Mouse (Mus musculus): Measurements from ENCODE around the gene Ranbp17. TPM values are rescaled to one million over a fixed set of nuclear protein-coding genes. Genes with fewer than 3 reads are reported as not detected.

The Ranbp17 gene
- total and polyA plus RNA-seq, 3 experiments: 0.51 to 8.0 (median 6.2) TPM

- Histone ChIP-seq H3K27me3 (ENCODE audit: insufficient read depth, low read length) (peaks cover 8% of the 10 kb centered on the region; the same call in 1 of the 2 replicates), H3K4me1 (ENCODE audit: insufficient read depth, low read depth, low read length) (no peaks in the 10 kb centered on the region), H3K36me3 (replicated peaks) (no peaks in the 10 kb centered on the region), H3K4me3 (ENCODE audit: low read depth, low read length) (no peak within 1 kb of the TSS; the same call in 1 of the 2 replicates), H3K9me3 (replicated peaks) (peaks cover 47% of the 10 kb centered on the region)
- ATAC-seq (ENCODE audit: extremely low read depth, insufficient number of reproducible peaks, low FRiP score, poor library complexity, severe bottlenecking): no peak
- TF ChIP-seq POLR2AphosphoS5 (IDR thresholded peaks at IDR 0.05; ENCODE audit: insufficient replicate concordance, low read depth, low read length) (no peak), GATA2 (IDR thresholded peaks at IDR 0.05; ENCODE audit: borderline replicate concordance, low read depth, low read length) (no peak), CTCF (IDR thresholded peaks at IDR 0.05; ENCODE audit: low read depth, low read length) (no peak), GATA1 (IDR thresholded peaks at IDR 0.05; ENCODE audit: borderline replicate concordance, low read length) (no peak), TAL1 (conservative IDR thresholded peaks at IDR 0.05; ENCODE audit: low read depth, low read length) (no peak)
- no peak for DNase-seq (ENCODE audit: low spot score)
Measured at GRCm38 (mm10) chr11:33203383-33204328, 309.9 kb downstream of the Ranbp17 start, which contains the start of gene Tlx3. TSS of gene Tlx3 (minus strand) at chr11:33203589.

- peaks cover 8% of the 10 kb centered on the region; the same call in 1 of the 2 replicates for H3K27me3 ChIP-seq (ENCODE audit: insufficient read depth, low read length)
- DNase-seq (ENCODE audit: low spot score): no peak
- ATAC-seq (ENCODE audit: extremely low read depth, insufficient number of reproducible peaks, low FRiP score, poor library complexity, severe bottlenecking): no peak
- no peaks in the 10 kb centered on the region for H3K4me1 ChIP-seq (ENCODE audit: insufficient read depth, low read depth, low read length)
- no peak overlapping the region; the same call in 1 of the 2 replicates for H3K4me3 ChIP-seq (ENCODE audit: low read depth, low read length)
- TF ChIP-seq GATA2 (IDR thresholded peaks at IDR 0.05; ENCODE audit: borderline replicate concordance, low read depth, low read length): no peak
- no peak for TF ChIP-seq TAL1 (conservative IDR thresholded peaks at IDR 0.05; ENCODE audit: low read depth, low read length)
- no peak for TF ChIP-seq POLR2AphosphoS5 (IDR thresholded peaks at IDR 0.05; ENCODE audit: insufficient replicate concordance, low read depth, low read length)
- H3K9me3 ChIP-seq (replicated peaks): peaks cover 49% of the 10 kb centered on the region
- H3K36me3 ChIP-seq (replicated peaks): no peaks in the 10 kb centered on the region
Measured at GRCm38 (mm10) chr11:33202972-33203371, 310.6 kb downstream of the Ranbp17 start.

DNA sequence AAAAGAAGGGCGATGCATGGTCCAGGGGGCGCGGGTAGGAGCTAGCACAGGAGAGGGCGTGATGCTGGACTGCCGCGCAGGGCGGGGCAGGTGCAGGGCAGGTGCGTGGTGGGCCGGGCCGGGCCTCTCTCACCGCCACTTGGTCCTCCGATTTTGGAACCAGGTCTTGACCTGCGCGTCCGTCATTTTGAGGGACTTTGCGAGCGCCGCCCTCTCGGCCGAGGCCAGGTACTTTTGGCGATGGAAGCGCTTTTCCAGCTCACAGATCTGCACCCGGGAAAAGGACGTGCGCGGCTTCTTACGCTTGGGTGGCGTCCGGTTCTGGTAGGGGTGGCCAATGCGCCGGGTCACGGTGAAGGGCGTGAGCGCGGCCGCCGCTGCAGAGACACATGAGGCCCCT is 311.2 kb downstream of the Ranbp17 start:
- DNase-seq (ENCODE audit: low spot score) (no peak), ATAC-seq (ENCODE audit: extremely low read depth, insufficient number of reproducible peaks, low FRiP score, poor library complexity, severe bottlenecking) (no peak)
- peaks cover 49% of the 10 kb centered on the region for H3K9me3 ChIP-seq (replicated peaks)
- H3K27me3 ChIP-seq (ENCODE audit: insufficient read depth, low read length): peaks cover 8% of the 10 kb centered on the region; the same call in 1 of the 2 replicates
- H3K4me1 ChIP-seq (ENCODE audit: insufficient read depth, low read depth, low read length): no peaks in the 10 kb centered on the region
- H3K36me3 ChIP-seq (replicated peaks): no peaks in the 10 kb centered on the region
- TF ChIP-seq POLR2AphosphoS5 (IDR thresholded peaks at IDR 0.05; ENCODE audit: insufficient replicate concordance, low read depth, low read length) (no peak), TAL1 (conservative IDR thresholded peaks at IDR 0.05; ENCODE audit: low read depth, low read length) (no peak), GATA2 (IDR thresholded peaks at IDR 0.05; ENCODE audit: borderline replicate concordance, low read depth, low read length) (no peak), CTCF (IDR thresholded peaks at IDR 0.05; ENCODE audit: low read depth, low read length) (no peak), GATA1 (IDR thresholded peaks at IDR 0.05; ENCODE audit: borderline replicate concordance, low read length) (no peak)
- H3K4me3 ChIP-seq (ENCODE audit: low read depth, low read length): peak overlapping the region; percentile 9; the same call in 1 of the 2 replicates

- Histone ChIP-seq H3K4me1 (ENCODE audit: insufficient read depth, low read depth, low read length) (no peaks in the 10 kb centered on the region), H3K4me3 (ENCODE audit: low read depth, low read length) (no peak overlapping the region), H3K36me3 (replicated peaks) (no peaks in the 10 kb centered on the region), H3K27me3 (ENCODE audit: insufficient read depth, low read length) (peaks cover 8% of the 10 kb centered on the region; the same call in 1 of the 2 replicates), H3K9me3 (replicated peaks) (peaks cover 51% of the 10 kb centered on the region)
- TF ChIP-seq GATA1 (IDR thresholded peaks at IDR 0.05; ENCODE audit: borderline replicate concordance, low read length) (no peak), POLR2AphosphoS5 (IDR thresholded peaks at IDR 0.05; ENCODE audit: insufficient replicate concordance, low read depth, low read length) (no peak), GATA2 (IDR thresholded peaks at IDR 0.05; ENCODE audit: borderline replicate concordance, low read depth, low read length) (no peak), TAL1 (conservative IDR thresholded peaks at IDR 0.05; ENCODE audit: low read depth, low read length) (no peak), CTCF (IDR thresholded peaks at IDR 0.05; ENCODE audit: low read depth, low read length) (no peak)
- DNase-seq (ENCODE audit: low spot score): no peak
- ATAC-seq (ENCODE audit: extremely low read depth, insufficient number of reproducible peaks, low FRiP score, poor library complexity, severe bottlenecking): no peak
Measured at GRCm38 (mm10) chr11:33201626-33202010, 311.9 kb downstream of the Ranbp17 start.

- Histone ChIP-seq H3K4me1 (ENCODE audit: insufficient read depth, low read depth, low read length) (no peaks in the 10 kb centered on the region), H3K36me3 (replicated peaks) (no peaks in the 10 kb centered on the region), H3K27me3 (ENCODE audit: insufficient read depth, low read length) (peaks cover 8% of the 10 kb centered on the region; the same call in 1 of the 2 replicates), H3K4me3 (ENCODE audit: low read depth, low read length) (peak overlapping the region; percentile 33; the same call in 1 of the 2 replicates), H3K9me3 (replicated peaks) (peaks cover 51% of the 10 kb centered on the region)
- ATAC-seq (ENCODE audit: extremely low read depth, insufficient number of reproducible peaks, low FRiP score, poor library complexity, severe bottlenecking) (no peak), DNase-seq (ENCODE audit: low spot score) (no peak)
- TF ChIP-seq TAL1 (conservative IDR thresholded peaks at IDR 0.05; ENCODE audit: low read depth, low read length) (no peak), GATA1 (IDR thresholded peaks at IDR 0.05; ENCODE audit: borderline replicate concordance, low read length) (no peak), GATA2 (IDR thresholded peaks at IDR 0.05; ENCODE audit: borderline replicate concordance, low read depth, low read length) (no peak), POLR2AphosphoS5 (IDR thresholded peaks at IDR 0.05; ENCODE audit: insufficient replicate concordance, low read depth, low read length) (no peak), CTCF (IDR thresholded peaks at IDR 0.05; ENCODE audit: low read depth, low read length) (no peak)
Measured at GRCm38 (mm10) chr11:33200764-33201625, 312.6 kb downstream of the Ranbp17 start.
